Mouse (Mus musculus) liver, embryonic 14.5 days (tissue): ENCODE measurements around the gene Mtch2. TPM values are rescaled to one million over a fixed set of nuclear protein-coding genes. Genes with fewer than 3 reads are reported as not detected.

Experiments
- ATAC-seq: fragments of 200-750 bp; cut with Nextera tagmentation; 2 replicates; pipeline ENCODE4 v1.8.0; 2017; ENCODE audit warnings: moderate number of reproducible peaks, mild to moderate bottlenecking, moderate library complexity; ENCODE audit not compliant: insufficient read depth
- DNase-seq, 3 experiments: peaks; one replicate each; pipeline ENCODE4 v3.0.0-alpha.2; 2012 to 2013; ENCODE audit warnings: low read depth in 3 of 3, low spot score in 3 of 3
- H3K27ac ChIP-seq: fragments of 300-500 bp; sonication (generic); 2 replicates; pipeline ENCODE4 v1.5.1; 2014; ENCODE audit warnings: moderate library complexity, mild to moderate bottlenecking, control low read depth, inconsistent platforms
- H3K27me3 ChIP-seq: fragments of 300-500 bp; sonication (generic); 2 replicates; pipeline ENCODE4 v1.6.1; 2014; ENCODE audit warnings: mild to moderate bottlenecking, low read length, moderate library complexity; ENCODE audit not compliant: control insufficient read depth, insufficient read depth
- H3K36me3 ChIP-seq: fragments of 300-500 bp; sonication (generic); replicated peaks from 2 replicates; pipeline ENCODE4 v1.6.1; 2014; ENCODE audit warnings: low read depth; ENCODE audit not compliant: control insufficient read depth, insufficient read depth
- H3K4me1 ChIP-seq, 2 experiments: fragments of 200-500 bp in 1 of 2; fragments of 300-500 bp in 1 of 2; sonication (generic) in 1 of 2; replicated peaks; 2 replicates each; pipeline ENCODE4 v1.6.1; 2012 to 2014; ENCODE audit warnings: antibody characterized with exemption in 1 of 2, inconsistent platforms in 1 of 2, low read length in 1 of 2; ENCODE audit not compliant: control insufficient read depth in 2 of 2, insufficient read depth in 2 of 2
- H3K4me2 ChIP-seq: fragments of 300-500 bp; sonication (generic); 2 replicates; pipeline ENCODE4 v1.6.1; 2014; ENCODE audit warnings: low read depth, mild to moderate bottlenecking, control low read depth, moderate library complexity
- H3K4me3 ChIP-seq, 2 experiments: fragments of 200-500 bp in 1 of 2; fragments of 300-500 bp in 1 of 2; sonication (generic) in 1 of 2; 2 replicates each; pipeline ENCODE4 v1.5.1; 2012 to 2014; ENCODE audit warnings: low read depth in 2 of 2, low read length in 2 of 2, mild to moderate bottlenecking in 2 of 2, control low read depth in 1 of 2, inconsistent platforms in 1 of 2, moderate library complexity in 1 of 2; ENCODE audit not compliant: insufficient read depth in 1 of 2
- H3K9ac ChIP-seq: fragments of 300-500 bp; sonication (generic); replicated peaks from 2 replicates; pipeline ENCODE4 v1.6.1; 2014; ENCODE audit warnings: mild to moderate bottlenecking, control low read depth, moderate library complexity
- H3K9me3 ChIP-seq: fragments of 300-500 bp; sonication (generic); 2 replicates; pipeline ENCODE4 v1.6.1; 2016; ENCODE audit warnings: low read length, mixed read lengths; ENCODE audit not compliant: control insufficient read depth
- CTCF ChIP-seq: IDR thresholded peaks from 2 replicates; pipeline ENCODE4 v1.5.1; 2016; ENCODE audit warnings: antibody characterized with exemption, low read depth, control low read depth
- EP300 ChIP-seq: IDR thresholded peaks from 2 replicates; pipeline ENCODE4 v1.6.1; 2016; ENCODE audit warnings: antibody characterized with exemption, low read depth
- WGBS: fragments of 180-500 bp; shearing (Covaris S2); extraction: QIAGEN DNeasy Blood & Tissue Kit; methylation state at CpG from one replicate; pipeline ENCODE4 v1.1.7; 2014; ENCODE audit not compliant: insufficient replicate concordance; 5-methylcytosine and 5-hydroxymethylcytosine counted together
- polyA plus RNA-seq, 2 experiments: library from polyadenylated mRNA; depleted of rRNA in 1 of 2; stranded (reverse) in 1 of 2; unstranded in 1 of 2; fragments of >200 nt; fragmentation: Nextera tagmentation in 1 of 2; extraction: Ambion mirVana in 1 of 2; gene quantifications; 2 replicates each; pipeline versions ENCODE4 v1.2.1 to v1.2.3; 2012 to 2014

Mtch2 gene
- polyA plus RNA-seq, 2 experiments, result 52.2 to 128 TPM

GRCm38 (mm10) chr2:90913671-90914070, 66.7 kb downstream of the Mtch2 start:
- no peak overlapping the region for H3K4me3 ChIP-seq
- no peak overlapping the region for H3K27ac ChIP-seq
- WGBS, result 94% methylated on average over 2 of the region's 2 CpGs
- H3K36me3 ChIP-seq, result peaks cover 36% of the 10 kb centered on the region
- H3K9me3 ChIP-seq, result no peaks in the 10 kb centered on the region
- DNase-seq, result no peak
- peaks cover 2 to 19% of the 10 kb centered on the region in 2 experiments; a peak in 3 of 4 replicates for H3K4me1 ChIP-seq
- no peak for TF ChIP-seq CTCF
- ATAC-seq, result no peak
- H3K27me3 ChIP-seq, result no peaks in the 10 kb centered on the region
- H3K9ac ChIP-seq, result no peak overlapping the region
- H3K4me2 ChIP-seq, result no peak overlapping the region

GRCm38 (mm10) chr2:90915516-90915915, 68.6 kb downstream of the Mtch2 start:
- peak overlapping the region; percentile 91 for H3K4me2 ChIP-seq
- TF ChIP-seq EP300 (no peak), CTCF (no peak)
- no peak overlapping the region for H3K4me3 ChIP-seq
- H3K9me3 ChIP-seq, result no peaks in the 10 kb centered on the region
- ATAC-seq, result no peak
- no peak overlapping the region for H3K9ac ChIP-seq
- H3K27me3 ChIP-seq, result no peaks in the 10 kb centered on the region
- peaks cover 2 to 19% of the 10 kb centered on the region in 2 experiments; a peak in 3 of 4 replicates for H3K4me1 ChIP-seq
- no peak overlapping the region for H3K27ac ChIP-seq
- peaks cover 22% of the 10 kb centered on the region for H3K36me3 ChIP-seq
- 77% methylated on average over 1 of the region's 1 CpGs for WGBS
- no peak for DNase-seq

Other genes starting within 250 kb of the Mtch2 start
- gene Nup160, start 169.9 kb upstream of the Mtch2 start, polyA plus RNA-seq (2012; rRNA removed), result 18.0 and 19.9 TPM in 2 replicates
- 32.4 and 37.7 TPM in 2 replicates for gene Nup160, start 169.9 kb upstream of the Mtch2 start, polyA plus RNA-seq (2014; fragmentation: Nextera tagmentation; extraction: Ambion mirVana)
- gene Fnbp4, start 101.8 kb upstream of the Mtch2 start, polyA plus RNA-seq (2012; rRNA removed), result 22.4 and 25.8 TPM in 2 replicates
- gene Fnbp4, start 101.8 kb upstream of the Mtch2 start, polyA plus RNA-seq (2014; fragmentation: Nextera tagmentation; extraction: Ambion mirVana), result 20.9 and 21.3 TPM in 2 replicates
- gene Agbl2, start 64.4 kb upstream of the Mtch2 start, polyA plus RNA-seq (2012; rRNA removed), result 0.03 and 0.06 TPM in 2 replicates
- gene Agbl2, start 64.4 kb upstream of the Mtch2 start, polyA plus RNA-seq (2014; fragmentation: Nextera tagmentation; extraction: Ambion mirVana), result not detected in 2 replicates
- gene C1qtnf4, start 38.7 kb downstream of the Mtch2 start, polyA plus RNA-seq (2012; rRNA removed), result 1.9 and 2.2 TPM in 2 replicates
- 2.5 and 2.7 TPM in 2 replicates for gene C1qtnf4, start 38.7 kb downstream of the Mtch2 start, polyA plus RNA-seq (2014; fragmentation: Nextera tagmentation; extraction: Ambion mirVana)
- 7.9 and 8.8 TPM in 2 replicates for gene Kbtbd4, start 57.6 kb downstream of the Mtch2 start, polyA plus RNA-seq (2012; rRNA removed)
- 13.4 and 14.6 TPM in 2 replicates for gene Kbtbd4, start 57.6 kb downstream of the Mtch2 start, polyA plus RNA-seq (2014; fragmentation: Nextera tagmentation; extraction: Ambion mirVana)
- gene Ndufs3, start 57.7 kb downstream of the Mtch2 start, polyA plus RNA-seq (2012; rRNA removed), result 73.4 and 79.0 TPM in 2 replicates
- 138 and 144 TPM in 2 replicates for gene Ndufs3, start 57.7 kb downstream of the Mtch2 start, polyA plus RNA-seq (2014; fragmentation: Nextera tagmentation; extraction: Ambion mirVana)
- gene Celf1, start 93.2 kb downstream of the Mtch2 start, polyA plus RNA-seq (2012; rRNA removed), result 35.6 and 37.9 TPM in 2 replicates
- gene Celf1, start 93.2 kb downstream of the Mtch2 start, polyA plus RNA-seq (2014; fragmentation: Nextera tagmentation; extraction: Ambion mirVana), result 33.5 and 38.4 TPM in 2 replicates
- gene Rapsn, start 188.5 kb downstream of the Mtch2 start, polyA plus RNA-seq (2012; rRNA removed), result 0.55 and 0.78 TPM in 2 replicates
- gene Rapsn, start 188.5 kb downstream of the Mtch2 start, polyA plus RNA-seq (2014; fragmentation: Nextera tagmentation; extraction: Ambion mirVana), result 0.62 and 1.1 TPM in 2 replicates
- gene Psmc3, start 206.9 kb downstream of the Mtch2 start, polyA plus RNA-seq (2012; rRNA removed), result 77.7 and 126 TPM in 2 replicates
- gene Psmc3, start 206.9 kb downstream of the Mtch2 start, polyA plus RNA-seq (2014; fragmentation: Nextera tagmentation; extraction: Ambion mirVana), result 174 and 186 TPM in 2 replicates
- 11.1 and 11.2 TPM in 2 replicates for gene Slc39a13, start 223.3 kb downstream of the Mtch2 start, polyA plus RNA-seq (2012; rRNA removed)
- gene Slc39a13, start 223.3 kb downstream of the Mtch2 start, polyA plus RNA-seq (2014; fragmentation: Nextera tagmentation; extraction: Ambion mirVana), result 8.1 and 8.4 TPM in 2 replicates
- 13.3 and 20.5 TPM in 2 replicates for gene Spi1, start 235.2 kb downstream of the Mtch2 start, polyA plus RNA-seq (2012; rRNA removed)
- gene Spi1, start 235.2 kb downstream of the Mtch2 start, polyA plus RNA-seq (2014; fragmentation: Nextera tagmentation; extraction: Ambion mirVana), result 12.4 and 15.6 TPM in 2 replicates